Mouse (Mus musculus): ENCODE data around the gene Itpkb.

Itpkb gene

GRCm38 (mm10) chr1:180314641-180315040 lies 15.6 kb upstream of the Itpkb start:
- no peak for DNase-seq (ENCODE audit: low spot score)

GRCm38 (mm10) chr1:180315127-180315526 lies 15.2 kb upstream of the Itpkb start:
- DNase-seq (ENCODE audit: low spot score), result no peak

GRCm38 (mm10) chr1:180317450-180317849 lies 12.8 kb upstream of the Itpkb start:
- no peak for DNase-seq (ENCODE audit: low spot score)

- DNase-seq (ENCODE audit: low spot score), result no peak
These were observed 11.9 kb upstream of the Itpkb start for GRCm38 (mm10) chr1:180318407-180318806.

- no peak for DNase-seq (ENCODE audit: low spot score)
These were observed 10.4 kb upstream of the Itpkb start for GRCm38 (mm10) chr1:180319895-180320294.

GRCm38 (mm10) chr1:180322896-180323295 lies 7.4 kb upstream of the Itpkb start:
- DNase-seq (ENCODE audit: low spot score), result no peak

GRCm38 (mm10) chr1:180323491-180323890 lies 6.8 kb upstream of the Itpkb start:
- no peak for DNase-seq (ENCODE audit: low spot score)

GRCm38 (mm10) chr1:180324271-180324670 lies 6.0 kb upstream of the Itpkb start:
- DNase-seq (ENCODE audit: low spot score), result no peak

- no peak for DNase-seq (ENCODE audit: low spot score)
These were observed 1.3 kb upstream of the Itpkb start for GRCm38 (mm10) chr1:180328794-180329665.

GRCm38 (mm10) chr1:180329706-180330105 lies 579 bp upstream of the Itpkb start:
- DNase-seq (ENCODE audit: low spot score), result no peak

- peak; percentile 38 for DNase-seq (ENCODE audit: low spot score)
These were observed 641 bp downstream of the Itpkb start for GRCm38 (mm10) chr1:180330707-180331545.

GRCm38 (mm10) chr1:180331546-180332075 lies 1.3 kb downstream of the Itpkb start:
- no peak for DNase-seq (ENCODE audit: low spot score)

GRCm38 (mm10) chr1:180332076-180332927 lies 2.0 kb downstream of the Itpkb start:
- DNase-seq (ENCODE audit: low spot score), result peak; percentile 24

- no peak for DNase-seq (ENCODE audit: low spot score)
These were observed 2.7 kb downstream of the Itpkb start for GRCm38 (mm10) chr1:180332928-180333440.

GRCm38 (mm10) chr1:180333588-180333987 lies 3.3 kb downstream of the Itpkb start:
- DNase-seq (ENCODE audit: low spot score), result no peak

- no peak for DNase-seq (ENCODE audit: low spot score)
These were observed 4.3 kb downstream of the Itpkb start for GRCm38 (mm10) chr1:180334541-180334940.

- no peak for DNase-seq (ENCODE audit: low spot score)
These were observed 5.5 kb downstream of the Itpkb start for GRCm38 (mm10) chr1:180335513-180336375.

- DNase-seq (ENCODE audit: low spot score), result no peak
These were observed 8.1 kb downstream of the Itpkb start for GRCm38 (mm10) chr1:180338358-180338757.

- DNase-seq (ENCODE audit: low spot score), result no peak
These were observed 8.9 kb downstream of the Itpkb start for GRCm38 (mm10) chr1:180339143-180339542.

GRCm38 (mm10) chr1:180342944-180343343 lies 12.7 kb downstream of the Itpkb start:
- DNase-seq (ENCODE audit: low spot score), result no peak

Measured in ovary, postnatal 14 days (tissue).